12 mouse cellular contexts compared by ENCODE assay signal in genomic region chr10:119340323-119340722, GRCm38 (mm10).
DNase-seq lines count a peak whose midpoint lies in the region; ATAC-seq and TF ChIP-seq lines count a peak whose summit lies in the region.
"Had no signal": no experiment of that assay in that cellular context is flagged by ENCODE, and none has a peak within 500 bp of the region (broad histone marks: within the 10 kb centered on the region; RNA-seq: fewer than 3 reads in every experiment).

No protein-coding gene starts in this region.

- H3K36me3 ChIP-seq in liver, adult 2 months (ENCODE audit: control insufficient read depth, insufficient read depth, low read length): no peaks in the 10 kb centered on the region
- no peaks in the 10 kb centered on the region for H3K36me3 ChIP-seq in liver, embryonic 12.5 days
- H3K36me3 ChIP-seq in CH12.LX (replicated peaks in 1 of 2; ENCODE audit: control insufficient read depth in 1 of 2, insufficient read depth in 1 of 2, low read length in 1 of 2): no peaks in the 10 kb centered on the region
- no peaks in the 10 kb centered on the region for H3K36me3 ChIP-seq in neural tube, embryonic 15.5 days
- H3K36me3 ChIP-seq: limb, embryonic 15.5 days had no signal

- no peak for DNase-seq in gastrocnemius, adult 2 months
- no peak for DNase-seq in gastrocnemius, postnatal 14 days
- no peak for DNase-seq in liver, adult 2 months (ENCODE audit: extremely low read depth, low read depth, low spot score)
- no peak for DNase-seq in CH12.LX (ENCODE audit: extremely low read depth)
- peak; percentile 77 for DNase-seq in R1 (ENCODE audit: low read depth, low spot score)
- no peak for DNase-seq in gastrocnemius, adult 8-10 months (ENCODE audit: low spot score in 2 of 2)
- DNase-seq: adrenal gland, postnatal 14 days; kidney, postnatal 25 days had no signal

- H3K79me2 ChIP-seq in liver, adult 2 months (ENCODE audit: control insufficient read depth, insufficient read depth, low read length): no peaks in the 10 kb centered on the region
- H3K79me2 ChIP-seq in CH12.LX (replicated peaks; ENCODE audit: control insufficient read depth, extremely low read depth, insufficient read depth, poor library complexity, severe bottlenecking): no peaks in the 10 kb centered on the region

- no peak overlapping the region for H3K4me2 ChIP-seq in liver, embryonic 12.5 days
- no peak overlapping the region for H3K4me2 ChIP-seq in CH12.LX (ENCODE audit: insufficient read depth, low read depth, poor library complexity, severe bottlenecking)
- H3K4me2 ChIP-seq in neural tube, embryonic 15.5 days: no peak overlapping the region
- H3K4me2 ChIP-seq: limb, embryonic 15.5 days had no signal

- no peak overlapping the region for H3K4me3 ChIP-seq in gastrocnemius, adult 2 months
- no peak overlapping the region for H3K4me3 ChIP-seq in liver, adult 2 months (ENCODE audit: insufficient read depth, low read depth, low read length)
- H3K4me3 ChIP-seq in liver, embryonic 12.5 days: no peak overlapping the region
- H3K4me3 ChIP-seq in CH12.LX (replicated peaks in 1 of 3; ENCODE audit: low read depth in 2 of 3, low read length in 2 of 3, poor library complexity in 1 of 3): no peak overlapping the region
- no peak overlapping the region for H3K4me3 ChIP-seq in neural tube, embryonic 15.5 days (replicated peaks)
- H3K4me3 ChIP-seq: limb, embryonic 15.5 days had no signal

- TF ChIP-seq CTCF in gastrocnemius, adult 2 months (IDR thresholded peaks at IDR 0.05): peak; percentile 41
- peak; percentile 8; the same call in 1 of the 2 replicates for TF ChIP-seq CTCF in liver, adult 2 months (IDR thresholded peaks at IDR 0.05; ENCODE audit: low read depth, low read length)
- peak; percentile 37 to 80 for TF ChIP-seq CTCF in CH12.LX (conservative IDR thresholded peaks at IDR 0.05 in 1 of 2, IDR thresholded peaks at IDR 0.05 in 1 of 2; ENCODE audit: low read depth in 2 of 2, low read length in 2 of 2)

- H3K27ac ChIP-seq in gastrocnemius, adult 2 months: no peak overlapping the region
- H3K27ac ChIP-seq in liver, adult 2 months (replicated peaks; ENCODE audit: insufficient read depth, low read depth, low read length): no peak overlapping the region
- H3K27ac ChIP-seq in liver, embryonic 12.5 days: no peak overlapping the region
- H3K27ac ChIP-seq in CH12.LX (ENCODE audit: insufficient read depth, low read depth): no peak overlapping the region
- H3K27ac ChIP-seq in neural tube, embryonic 15.5 days (replicated peaks): no peak overlapping the region
- H3K27ac ChIP-seq: limb, embryonic 15.5 days; macrophage had no signal

- TF ChIP-seq EP300 in CH12.LX (IDR thresholded peaks at IDR 0.05; ENCODE audit: low read length): no peak

- no peaks in the 10 kb centered on the region for H3K9me3 ChIP-seq in liver, embryonic 12.5 days (replicated peaks)
- H3K9me3 ChIP-seq in CH12.LX (replicated peaks; ENCODE audit: low read length): peaks cover 2% of the 10 kb centered on the region
- H3K9me3 ChIP-seq in neural tube, embryonic 15.5 days (replicated peaks): no peaks in the 10 kb centered on the region
- H3K9me3 ChIP-seq: limb, embryonic 15.5 days had no signal

- no peaks in the 10 kb centered on the region for H3K4me1 ChIP-seq in liver, adult 2 months (ENCODE audit: control insufficient read depth, insufficient read depth, low read length)
- no peaks in the 10 kb centered on the region for H3K4me1 ChIP-seq in liver, embryonic 12.5 days
- H3K4me1 ChIP-seq in CH12.LX (ENCODE audit: control insufficient read depth in 1 of 2, insufficient read depth in 2 of 2): no peaks in the 10 kb centered on the region
- H3K4me1 ChIP-seq in neural tube, embryonic 15.5 days: no peaks in the 10 kb centered on the region
- H3K4me1 ChIP-seq: limb, embryonic 15.5 days had no signal

- dilution Hi-C loops in CH12.LX (cut with MboI; ENCODE audit: extremely low pct_ligation_motif_present, extremely low pct_unique_long_range_greater_than_20kb, low sequenced_read_pairs): no loop called here

- intact Hi-C loops in gastrocnemius, adult 2 months (cut with DNase I): no loop called here
- intact Hi-C loops in gastrocnemius, postnatal 14 days (cut with DNase I; ENCODE audit: low total_unique reads): no loop called here

- H3K27me3 ChIP-seq in liver, adult 2 months (ENCODE audit: control insufficient read depth, insufficient read depth, low read length): no peaks in the 10 kb centered on the region
- H3K27me3 ChIP-seq in liver, embryonic 12.5 days (replicated peaks): no peaks in the 10 kb centered on the region
- H3K27me3 ChIP-seq in CH12.LX (replicated peaks): no peaks in the 10 kb centered on the region
- no peaks in the 10 kb centered on the region for H3K27me3 ChIP-seq in neural tube, embryonic 15.5 days (replicated peaks)
- H3K27me3 ChIP-seq: limb, embryonic 15.5 days had no signal

- TF ChIP-seq RAD21 in CH12.LX (IDR thresholded peaks at IDR 0.05; ENCODE audit: low read depth, low read length): no peak

- in situ Hi-C loops in CH12.LX (cut with MboI; ENCODE audit: low pct_ligation_motif_present, low pct_unique_long_range_greater_than_20kb, low sequenced_read_pairs): no loop called here

- TF ChIP-seq POLR2A in liver, adult 2 months (IDR thresholded peaks at IDR 0.05; ENCODE audit: extremely low read depth, insufficient read depth, low read length): no peak
- no peak for TF ChIP-seq POLR2A in CH12.LX (IDR thresholded peaks at IDR 0.05; ENCODE audit: low read depth, low read length)

- H3K9ac ChIP-seq in liver, adult 2 months (ENCODE audit: low read depth, low read length): no peak overlapping the region
- H3K9ac ChIP-seq in liver, embryonic 12.5 days: no peak overlapping the region
- H3K9ac ChIP-seq in CH12.LX (ENCODE audit: insufficient read depth, low read depth): no peak overlapping the region
- H3K9ac ChIP-seq in neural tube, embryonic 15.5 days (replicated peaks): no peak overlapping the region
- H3K9ac ChIP-seq: limb, embryonic 15.5 days had no signal

- ATAC-seq in liver, embryonic 12.5 days: no peak
- no peak for ATAC-seq in neural tube, embryonic 15.5 days (ENCODE audit: low FRiP score)

- 68% methylated on average over 8 of the region's 8 CpGs for WGBS in liver, adult 2 months
- 49% methylated on average over 8 of the region's 8 CpGs for WGBS in liver, embryonic 12.5 days (ENCODE audit: insufficient replicate concordance)
- WGBS in neural tube, embryonic 15.5 days: 68% methylated on average over 8 of the region's 8 CpGs

TF ChIP-seq in CH12.LX, 34 proteins besides CTCF, POLR2A, EP300 and RAD21:
- TF ChIP-seq NRF1 (IDR thresholded peaks at IDR 0.05; ENCODE audit: low read depth, low read length) (no peak), ZMIZ1 (IDR thresholded peaks at IDR 0.05; ENCODE audit: low read depth, low read length) (no peak), MEF2A (IDR thresholded peaks at IDR 0.05; ENCODE audit: borderline replicate concordance, low read depth, low read length) (no peak)

Comparison
In these comparisons a context has a peak if more than half of its experiments do, and no peak if none do; other contexts are left out.
1. CTCF ChIP-seq: peak in every context shown above with its lines; median percentile 58 in CH12.LX; 41 in gastrocnemius, adult 2 months; 8 in liver, adult 2 months.